19 mouse cellular contexts compared by ENCODE assay signal in the genomic region with DNA sequence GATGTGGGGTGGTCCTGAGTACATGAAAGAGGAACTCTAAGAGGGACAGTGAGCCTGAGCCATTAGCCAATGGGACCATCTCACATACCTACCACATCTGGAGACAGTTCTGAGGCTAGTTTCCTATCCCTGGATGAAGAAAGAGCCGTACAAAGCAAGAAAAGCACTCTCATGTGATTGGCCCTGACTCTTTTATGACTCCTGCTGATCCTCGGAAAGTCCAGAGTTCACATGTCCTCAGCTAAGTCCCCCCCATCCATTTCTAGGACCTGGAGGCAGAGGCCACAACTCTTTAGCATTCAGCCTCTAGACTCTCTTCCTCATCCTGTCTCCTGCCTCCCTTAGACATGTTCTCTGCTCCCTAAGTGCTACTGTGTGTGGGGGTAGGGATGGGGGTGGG. TPM values are rescaled to one million over a fixed set of nuclear protein-coding genes. Genes with fewer than 3 reads are reported as not detected.
"Had no signal": no experiment of that assay in that cellular context is flagged by ENCODE, and none has a peak within 500 bp of the region (broad histone marks: within the 10 kb centered on the region; RNA-seq: fewer than 3 reads in every experiment).

No protein-coding gene starts in this region.

- DNase-seq: retina, postnatal 1 day; right cerebral cortex, adult 18-20 months; right cerebral cortex, postnatal 14 days; right cerebral cortex, postnatal 25 days; right cerebral cortex, postnatal 4 days; thymus, adult 18-20 months; thymus, adult 2 months; thymus, postnatal 14 days; thymus, postnatal 25 days; thymus, postnatal 36 days; thymus, postnatal 4 days had no signal

- H3K4me1 ChIP-seq: neural tube, embryonic 12.5 days; neural tube, embryonic 13.5 days; neural tube, embryonic 15.5 days; stomach, embryonic 15.5 days had no signal

- H3K4me3 ChIP-seq: neural tube, embryonic 12.5 days; neural tube, embryonic 13.5 days; neural tube, embryonic 15.5 days; stomach, embryonic 15.5 days had no signal

- H3K9me3 ChIP-seq: neural tube, embryonic 12.5 days; neural tube, embryonic 13.5 days; neural tube, embryonic 15.5 days; stomach, embryonic 15.5 days had no signal

- H3K4me2 ChIP-seq: neural tube, embryonic 12.5 days; neural tube, embryonic 13.5 days; neural tube, embryonic 15.5 days; stomach, embryonic 15.5 days had no signal

- H3K27ac ChIP-seq: neural tube, embryonic 12.5 days; neural tube, embryonic 13.5 days; neural tube, embryonic 15.5 days; stomach, embryonic 15.5 days; stomach, postnatal 0 days had no signal

- H3K9ac ChIP-seq: neural tube, embryonic 12.5 days; neural tube, embryonic 13.5 days; neural tube, embryonic 15.5 days; stomach, embryonic 15.5 days had no signal

- H3K27me3 ChIP-seq: neural tube, embryonic 12.5 days; neural tube, embryonic 13.5 days; neural tube, embryonic 15.5 days; stomach, embryonic 15.5 days had no signal

- H3K36me3 ChIP-seq: neural tube, embryonic 12.5 days; neural tube, embryonic 13.5 days; neural tube, embryonic 15.5 days; stomach, embryonic 15.5 days had no signal

RNA-seq across cellular contexts. Expression of a gene that starts 41.1 kb away (rescaled TPM):
- total RNA-seq: neutrophil, adult 5-6 weeks had no signal

RNA-seq across cellular contexts. Expression of a gene that starts 41.8 kb away (rescaled TPM):
- total RNA-seq: neutrophil, adult 5-6 weeks had no signal
- polyA plus RNA-seq: neural tube, embryonic 14.5 days; spleen, adult 2 months had no signal
